Comparison of ENCODE assay signal across 15 mouse cellular contexts in the genomic region with DNA sequence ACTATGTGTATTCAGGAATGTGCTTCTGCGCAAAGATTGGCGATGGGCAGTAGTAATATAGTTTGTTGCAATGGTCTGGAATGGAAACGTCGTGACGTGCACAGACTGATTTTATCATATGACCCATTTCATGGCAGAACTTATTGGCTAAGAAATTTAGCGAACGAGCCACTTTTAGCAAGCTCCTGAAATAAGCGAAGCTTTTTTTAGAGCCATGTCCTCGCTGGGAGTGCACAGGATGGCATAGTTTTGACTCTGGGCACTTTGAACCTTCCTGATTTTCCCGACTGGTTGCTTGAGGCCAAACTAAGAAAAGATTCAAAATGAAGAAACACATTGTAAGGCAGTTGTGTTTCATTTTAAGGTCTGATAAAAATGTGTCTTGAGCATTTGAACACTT.
"Had no signal": no experiment of that assay in that cellular context is flagged by ENCODE, and none has a peak within 500 bp of the region (broad histone marks: within the 10 kb centered on the region; RNA-seq: fewer than 3 reads in every experiment).

No protein-coding gene starts in this region.

- H3K4me1 ChIP-seq: limb, embryonic 12.5 days; liver, embryonic 13.5 days; lung, embryonic 15.5 days; megakaryocyte, embryonic 14.5 days; midbrain, embryonic 15.5 days; neural tube, embryonic 12.5 days had no signal

- H3K9me3 ChIP-seq: limb, embryonic 12.5 days; liver, embryonic 13.5 days; lung, embryonic 15.5 days; megakaryocyte, embryonic 14.5 days; midbrain, embryonic 15.5 days; neural tube, embryonic 12.5 days had no signal

- H3K4me3 ChIP-seq: limb, embryonic 12.5 days; liver, embryonic 13.5 days; lung, embryonic 15.5 days; megakaryocyte, embryonic 14.5 days; midbrain, embryonic 15.5 days; neural tube, embryonic 12.5 days had no signal

- DNase-seq: liver; liver, embryonic 13.5 days; liver, postnatal 0 days; lung, postnatal 14 days; thymus, postnatal 36 days had no signal

- ATAC-seq: inflammation-experienced regulatory T-cells, adult 6 months; intestine, postnatal 0 days; liver, postnatal 0 days; midbrain, embryonic 15.5 days had no signal

- H3K27me3 ChIP-seq: limb, embryonic 12.5 days; liver, embryonic 13.5 days; lung, embryonic 15.5 days; megakaryocyte, embryonic 14.5 days; midbrain, embryonic 15.5 days; neural tube, embryonic 12.5 days had no signal

- H3K4me2 ChIP-seq: limb, embryonic 12.5 days; liver, embryonic 13.5 days; lung, embryonic 15.5 days; midbrain, embryonic 11.5 days; midbrain, embryonic 15.5 days; neural tube, embryonic 12.5 days had no signal

- H3K9ac ChIP-seq: limb, embryonic 12.5 days; liver, embryonic 13.5 days; liver, postnatal 0 days; lung, embryonic 15.5 days; midbrain, embryonic 15.5 days; neural tube, embryonic 12.5 days had no signal

- H3K36me3 ChIP-seq: limb, embryonic 12.5 days; liver, embryonic 13.5 days; lung, embryonic 15.5 days; midbrain, embryonic 15.5 days; neural tube, embryonic 12.5 days had no signal

- H3K27ac ChIP-seq: limb, embryonic 12.5 days; liver, embryonic 13.5 days; lung, embryonic 15.5 days; macrophage; midbrain, embryonic 15.5 days; neural tube, embryonic 12.5 days; stomach, postnatal 0 days had no signal
